Mouse (Mus musculus): ENCODE results near the gene Kantr. TPM values are rescaled to one million over a fixed set of nuclear protein-coding genes. Genes with fewer than 3 reads are reported as not detected.
"Not testable (repeated sequence)": the region's sequence is repeated elsewhere in the genome, so short reads cannot be mapped to it uniquely, and the experiment has no call there.

The Kantr gene
- total RNA-seq, 2 experiments from 2014 or later: 36.6 to 46.6 TPM

DNA sequence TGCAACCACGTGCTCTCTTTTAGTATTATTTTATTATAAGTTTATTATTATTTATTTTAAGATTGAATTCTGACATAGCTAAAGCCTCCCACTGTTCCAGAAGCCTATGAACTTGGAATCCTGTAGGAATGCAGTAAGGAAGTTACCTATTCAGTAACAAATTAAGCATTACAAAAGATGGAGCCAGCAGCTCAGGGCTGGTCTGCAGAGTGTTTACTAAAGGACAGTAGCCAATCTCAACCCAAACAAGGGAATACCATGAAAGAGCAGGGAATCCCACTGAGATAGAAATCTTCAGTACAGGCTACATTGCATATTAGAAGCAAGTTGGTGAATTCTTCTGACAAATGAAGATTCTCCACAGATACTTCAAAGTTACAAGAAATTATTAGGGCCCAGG is 40.3 kb downstream of the Kantr start:
- intact Hi-C loops (cut with DNase I); DNase-seq: not testable (repeated sequence)

DNA sequence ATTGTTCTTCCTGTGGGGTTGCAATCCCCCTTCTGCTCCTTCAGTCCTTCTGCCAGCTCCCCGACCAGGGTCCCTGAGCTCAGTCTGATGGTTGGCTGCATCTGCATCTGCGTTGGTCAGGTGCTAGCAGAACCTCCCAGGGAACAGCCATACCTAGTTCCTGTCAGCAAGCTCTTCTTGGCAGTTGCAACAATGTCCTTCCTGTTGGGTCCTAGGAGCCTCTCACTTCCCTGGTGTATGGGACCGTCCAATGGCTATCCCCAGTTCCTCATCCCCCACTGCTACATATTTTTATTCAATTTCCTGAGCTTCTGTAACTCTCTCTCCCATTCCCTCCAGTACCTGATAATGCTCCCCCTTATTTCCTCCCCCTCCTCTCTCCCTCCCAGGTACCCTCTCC is 42.5 kb downstream of the Kantr start:
- intact Hi-C loops (cut with DNase I): no loop called here
- DNase-seq: no peak

DNA sequence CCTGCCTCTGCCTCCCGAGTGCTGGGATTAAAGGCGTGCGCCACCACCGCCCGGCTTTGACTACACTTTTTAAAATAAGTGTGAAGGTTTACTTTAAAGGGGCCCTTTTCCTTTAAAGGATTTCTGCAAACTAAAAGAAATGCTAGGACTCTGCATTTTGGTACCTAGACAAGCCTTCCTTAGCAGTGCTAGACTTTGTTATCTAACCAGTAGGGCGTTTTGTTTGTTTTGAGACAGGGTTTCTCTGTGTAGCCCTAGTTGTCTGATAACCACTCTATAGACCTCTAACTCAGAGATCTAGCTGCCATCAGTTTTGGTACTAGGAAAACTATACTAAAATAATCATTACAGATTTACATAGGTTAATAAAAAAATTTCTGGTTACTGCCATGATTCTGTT is 47.9 kb downstream of the Kantr start:
- no peak for DNase-seq
- intact Hi-C loops (cut with DNase I): no loop called here

DNA sequence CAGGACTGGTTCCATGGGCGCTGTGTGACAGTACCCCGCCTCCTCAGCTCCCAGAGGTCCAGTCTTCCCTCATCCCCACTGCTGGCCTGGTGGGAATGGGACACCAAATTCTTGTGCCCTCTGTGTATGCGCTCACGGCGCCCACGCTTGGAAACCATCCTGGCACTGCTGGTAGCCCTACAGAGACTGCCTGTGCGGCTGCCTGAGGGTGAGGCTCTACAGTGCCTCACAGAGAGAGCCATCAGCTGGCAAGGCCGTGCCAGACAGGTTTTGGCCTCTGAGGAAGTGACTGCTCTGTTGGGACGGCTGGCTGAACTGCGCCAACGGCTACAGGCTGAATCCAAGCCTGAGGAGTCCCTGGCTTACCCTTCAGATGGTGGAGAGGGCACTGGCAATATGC is 56.1 kb downstream of the Kantr start:
- DNase-seq: peak; percentile 1
- intact Hi-C loops (cut with DNase I): no loop called here

Other genes starting within 250 kb of the Kantr start
- gene Iqsec2, start 183.2 kb downstream of the Kantr start, total RNA-seq (2021): 10 to 100 TPM; 50.3 to 56.7 TPM
- 10 to 100 TPM; 67.4 to 89.0 TPM for gene Kdm5c, start 94.5 kb downstream of the Kantr start, total RNA-seq (2021)
- gene Tspyl2, start 14.9 kb upstream of the Kantr start, total RNA-seq (2021): 10 to 100 TPM; 57.4 to 72.5 TPM
- 10 to 100 TPM; 31.9 to 33.8 TPM for gene Gpr173, start 41.2 kb upstream of the Kantr start, total RNA-seq (2021)
- not detected for gene Cldn34a, start 235.8 kb upstream of the Kantr start, total RNA-seq (2021)